Mouse (Mus musculus) T-helper 17 cell (primary cell): ENCODE data around the gene Olfr1175-ps.

Experiments
- in situ Hi-C, 2 experiments: fragments of 300-600 bp; cut with MboI, MseI; formaldehyde crosslinking; loops; 1 replicate in 1 of 2; 2 replicates in 1 of 2; pipeline ENCODE4 v1.15.1; 2025; ENCODE audit warnings: high pct_unique_total_duplicates in 2 of 2

The Olfr1175-ps gene

DNA sequence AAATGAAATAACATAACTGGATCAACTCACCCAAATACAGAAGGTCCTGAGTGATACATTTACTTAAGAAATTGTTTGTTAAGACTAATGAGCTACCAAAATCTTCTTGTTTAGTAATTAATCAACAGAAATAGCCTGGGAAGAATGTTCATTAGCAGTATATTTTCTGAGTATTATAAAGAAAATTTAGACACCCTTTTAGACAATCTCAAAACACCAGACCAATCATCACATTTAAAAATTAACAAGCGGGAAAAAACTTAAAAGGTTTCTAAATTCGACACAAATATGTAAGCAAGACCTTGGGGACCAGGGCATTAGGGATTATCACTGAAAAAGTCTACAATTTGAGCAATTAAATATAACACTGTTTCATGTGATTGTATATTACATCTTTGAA is at the start of gene Olfr1175-ps:
Gene Olfr1175-ps (minus strand): TSS at position 101 of the 400 bp plus-strand sequence.
- in situ Hi-C loops: no loop called here

DNA sequence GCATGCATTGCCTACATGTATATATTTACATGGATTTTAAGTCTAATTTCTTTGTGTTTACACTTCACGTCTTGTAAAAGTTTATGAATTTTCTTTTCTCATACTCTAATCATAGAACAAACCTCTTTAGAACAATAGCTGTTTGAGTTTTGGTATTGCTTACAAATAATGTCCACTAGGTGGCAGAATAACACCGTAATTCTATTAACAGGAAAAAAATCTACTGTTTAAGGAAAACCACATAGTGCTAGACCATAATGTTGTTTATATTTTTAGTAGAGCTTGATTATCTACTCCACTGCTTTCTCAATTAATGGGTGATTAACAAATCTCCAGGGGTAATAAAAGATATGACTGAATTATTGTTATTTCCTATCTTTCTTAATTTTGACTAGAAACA is 29.3 kb upstream of the Olfr1175-ps start:
- in situ Hi-C loops: loop anchor here in 1 of 2 experiments (10.0 to 25.0 kb wide), 3 partner anchors 1108 to 1981 kb away; partner anchors contain the start of gene Olfr1506

DNA sequence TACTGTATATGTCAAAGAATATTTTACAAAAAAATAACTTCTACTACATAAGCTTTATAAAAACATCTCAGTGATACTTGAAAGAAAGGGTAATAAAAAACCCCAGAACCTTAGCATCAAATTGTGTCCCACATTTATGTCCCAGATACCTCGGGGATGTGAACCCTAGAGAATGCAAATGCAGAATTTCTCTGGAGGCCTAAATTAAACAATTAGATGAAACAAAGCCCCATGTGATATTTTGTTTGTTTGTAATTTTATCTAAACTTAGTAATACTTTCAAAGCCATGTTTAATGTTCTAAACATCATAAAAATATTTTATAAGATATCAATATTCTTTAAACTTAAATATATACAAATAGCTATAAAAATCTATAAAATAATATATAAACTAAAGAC is 19.4 kb upstream of the Olfr1175-ps start, which contains the start of gene Olfr1177-ps:
Gene Olfr1177-ps (minus strand): TSS at position 101 of the 400 bp plus-strand sequence.
- in situ Hi-C loops: no loop called here

DNA sequence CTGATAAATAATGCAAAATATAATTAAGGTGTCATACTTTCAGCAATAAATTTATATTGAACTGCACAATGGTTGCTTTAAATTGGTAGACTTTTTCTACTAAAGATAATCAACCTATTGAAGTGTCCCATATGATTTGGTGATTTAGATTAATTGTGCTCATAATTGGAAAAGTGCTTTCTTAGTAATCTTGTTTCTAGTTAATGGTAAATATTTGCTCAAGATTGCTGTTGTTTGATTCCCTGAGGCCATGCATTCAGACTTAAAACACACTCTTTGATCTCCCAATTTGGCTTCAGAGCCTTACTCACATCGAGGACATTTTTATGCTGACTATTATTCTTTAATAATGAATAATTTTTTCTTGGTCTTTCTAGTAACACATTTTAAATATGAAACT is 9.4 kb upstream of the Olfr1175-ps start, which contains the start of gene Olfr1176:
Gene Olfr1176 (plus strand): TSS at position 301 of the 400 bp plus-strand sequence.
- in situ Hi-C loops: no loop called here

DNA sequence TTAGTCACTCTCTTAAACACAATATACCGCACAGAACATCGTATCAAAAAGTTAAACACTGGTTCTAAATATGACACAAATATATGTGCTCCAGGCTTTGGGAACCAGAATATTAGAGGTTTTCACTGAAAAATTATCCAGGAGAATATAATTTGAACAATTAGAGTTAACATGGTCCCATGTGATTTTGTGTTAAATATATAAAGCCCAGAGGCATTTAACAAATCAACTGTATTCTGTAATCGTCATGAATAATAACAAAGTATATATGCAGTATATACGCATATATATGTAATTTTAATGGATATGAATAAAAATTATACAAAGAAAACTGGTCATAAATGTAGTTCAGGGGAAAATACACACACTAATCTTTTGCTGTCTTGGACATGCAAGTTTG is 12.0 kb downstream of the Olfr1175-ps start, which contains the start of gene Olfr1174-ps:
Gene Olfr1174-ps (minus strand): TSS at position 101 of the 400 bp plus-strand sequence.
- in situ Hi-C loops: no loop called here

DNA sequence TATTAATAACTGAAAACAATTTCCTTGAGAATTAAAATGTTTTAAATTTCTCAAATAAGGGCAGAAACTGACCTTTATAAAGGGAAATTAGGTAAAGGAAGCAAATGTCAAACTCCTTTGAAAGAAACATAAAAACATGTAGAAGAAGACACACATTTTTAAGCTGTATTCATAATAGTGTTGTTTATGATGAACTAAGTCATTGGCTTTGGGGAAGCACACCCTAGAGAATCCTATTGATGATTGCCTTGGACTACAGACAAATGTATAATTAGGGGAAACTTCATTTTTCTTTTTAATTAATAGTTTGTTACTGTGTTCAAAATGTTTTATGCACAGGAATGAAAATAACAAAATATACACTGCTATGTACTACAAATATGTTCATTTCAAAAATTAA is 47.2 kb downstream of the Olfr1175-ps start, which contains the start of gene Olfr1173:
Gene Olfr1173 (minus strand): TSS at position 101 of the 400 bp plus-strand sequence.
- in situ Hi-C loops: no loop called here
